Mouse (Mus musculus) small intestine, adult 2 months (tissue): ENCODE results near the gene Mesd. TPM values are rescaled to one million over a fixed set of nuclear protein-coding genes. Genes with fewer than 3 reads are reported as not detected.
A peak's percentile ranks its signal among the peaks of the same experiment; 100 is the strongest.

ENCODE experiments used
- H3K27ac ChIP-seq: fragments of 200-500 bp; 2 replicates; pipeline ENCODE4 v1.5.1; 2012; ENCODE audit warnings: low read depth, low read length, control low read depth, inconsistent platforms; ENCODE audit not compliant: insufficient read depth
- H3K27me3 ChIP-seq: fragments of 200-500 bp; 2 replicates; pipeline ENCODE4 v1.6.1; 2012; ENCODE audit warnings: mild to moderate bottlenecking, moderate library complexity, low read length, inconsistent platforms; ENCODE audit not compliant: control insufficient read depth, insufficient read depth
- H3K36me3 ChIP-seq: fragments of 200-500 bp; 2 replicates; pipeline ENCODE4 v1.6.1; 2012; ENCODE audit warnings: mild to moderate bottlenecking, low read length, control low read depth, inconsistent platforms; ENCODE audit not compliant: control insufficient read depth, insufficient read depth
- H3K4me1 ChIP-seq: fragments of 200-500 bp; 2 replicates; pipeline ENCODE4 v1.6.1; 2012; ENCODE audit warnings: low read length, inconsistent platforms, mixed read lengths; ENCODE audit not compliant: control insufficient read depth, insufficient read depth, insufficient read length
- H3K4me3 ChIP-seq: fragments of 200-500 bp; 2 replicates; pipeline ENCODE4 v1.5.1; 2012; ENCODE audit warnings: low read depth, mild to moderate bottlenecking, control low read depth, inconsistent platforms, low read length, moderate library complexity
- CTCF ChIP-seq: fragments of 200-500 bp; IDR thresholded peaks from 2 replicates; pipeline ENCODE4 v1.5.1; 2012; ENCODE audit warnings: low read depth, mild to moderate bottlenecking, control low read depth, inconsistent platforms, low read length, moderate library complexity, mixed read lengths; ENCODE audit not compliant: insufficient replicate concordance, insufficient read length; ENCODE audit errors: extremely low read depth
- POLR2A ChIP-seq: fragments of 200-500 bp; IDR thresholded peaks from 2 replicates; pipeline ENCODE4 v1.6.1; 2012; ENCODE audit warnings: low read depth, mild to moderate bottlenecking, control low read depth, inconsistent platforms, low read length, moderate library complexity
- WGBS: fragments of 180-500 bp; shearing (Covaris S2); methylation state at CpG from one replicate; pipeline ENCODE4 v1.1.7; 2018; 5-methylcytosine and 5-hydroxymethylcytosine counted together
- polyA plus RNA-seq: library from polyadenylated mRNA; depleted of rRNA; stranded (reverse); fragments of >200 nt; gene quantifications from 2 replicates; pipeline ENCODE4 v1.2.3, GENCODE M21; 2012

Mesd gene
- polyA plus RNA-seq, 1 experiment: 2.4 TPM

- TF ChIP-seq CTCF (0 out of 2 replicates have a peak, but pooled peaks have one; percentile 2), POLR2A (no peak)
- no peak overlapping the region for H3K4me3 ChIP-seq
- no peaks in the 10 kb centered on the region for H3K36me3 ChIP-seq
- 17% methylated on average over 4 of the region's 4 CpGs for WGBS
- peaks cover 12% of the 10 kb centered on the region for H3K4me1 ChIP-seq
- H3K27ac ChIP-seq: peak overlapping the region; percentile 49
- no peaks in the 10 kb centered on the region for H3K27me3 ChIP-seq
Measured at GRCm38 (mm10) chr7:83859378-83860083, 24.7 kb upstream of the Mesd start.

GRCm38 (mm10) chr7:83863554-83863953 lies 20.7 kb upstream of the Mesd start:
- H3K36me3 ChIP-seq: no peaks in the 10 kb centered on the region
- WGBS: 50% methylated on average over 2 of the region's 2 CpGs
- no peak overlapping the region for H3K4me3 ChIP-seq
- no peaks in the 10 kb centered on the region for H3K27me3 ChIP-seq
- no peak for TF ChIP-seq POLR2A
- no peak for TF ChIP-seq CTCF
- peaks cover 7% of the 10 kb centered on the region for H3K4me1 ChIP-seq
- H3K27ac ChIP-seq: no peak overlapping the region

GRCm38 (mm10) chr7:83868200-83868599 lies 16.1 kb upstream of the Mesd start:
- Histone ChIP-seq H3K36me3 (no peaks in the 10 kb centered on the region), H3K27ac (no peak overlapping the region), H3K4me1 (no peaks in the 10 kb centered on the region), H3K4me3 (no peak overlapping the region), H3K27me3 (no peaks in the 10 kb centered on the region)
- no peak for TF ChIP-seq CTCF
- no peak for TF ChIP-seq POLR2A
- WGBS: 89% methylated on average over 3 of the region's 3 CpGs

GRCm38 (mm10) chr7:83869839-83870543 lies 14.3 kb upstream of the Mesd start:
- Histone ChIP-seq H3K4me3 (no peak overlapping the region), H3K27ac (no peak overlapping the region), H3K36me3 (no peaks in the 10 kb centered on the region), H3K27me3 (no peaks in the 10 kb centered on the region), H3K4me1 (no peaks in the 10 kb centered on the region)
- 69% methylated on average over 5 of the region's 5 CpGs for WGBS
- TF ChIP-seq POLR2A (no peak), CTCF (no peak)

GRCm38 (mm10) chr7:83877088-83877487 lies 7.2 kb upstream of the Mesd start:
- no peaks in the 10 kb centered on the region for H3K27me3 ChIP-seq
- peak overlapping the region; percentile 34 for H3K27ac ChIP-seq
- no peak overlapping the region for H3K4me3 ChIP-seq
- H3K4me1 ChIP-seq: peaks cover 17% of the 10 kb centered on the region
- 27% methylated on average over 3 of the region's 3 CpGs for WGBS
- peaks cover 2% of the 10 kb centered on the region; the same call in 1 of the 2 replicates for H3K36me3 ChIP-seq
- TF ChIP-seq POLR2A: no peak
- TF ChIP-seq CTCF: no peak

- Histone ChIP-seq H3K4me3 (no peak overlapping the region), H3K4me1 (peaks cover 24% of the 10 kb centered on the region), H3K36me3 (peaks cover 2% of the 10 kb centered on the region; the same call in 1 of the 2 replicates), H3K27me3 (no peaks in the 10 kb centered on the region), H3K27ac (peak overlapping the region; percentile 50; the same call in 1 of the 2 replicates)
- TF ChIP-seq POLR2A (no peak), CTCF (no peak)
- WGBS: 16% methylated on average over 5 of the region's 5 CpGs
Measured at GRCm38 (mm10) chr7:83878676-83879448, 5.4 kb upstream of the Mesd start.
